Mouse (Mus musculus) CH12.LX (cell line): ENCODE measurements around the gene Tfdp1. TPM values are rescaled to one million over a fixed set of nuclear protein-coding genes. Genes with fewer than 3 reads are reported as not detected.

ENCODE experiments used
- DNase-seq: peaks from one replicate; pipeline ENCODE4 v3.0.0-alpha.2; 2013; ENCODE audit errors: extremely low read depth
- H3K27ac ChIP-seq: 2 replicates; pipeline ENCODE4 v1.5.1; 2012; ENCODE audit warnings: low read depth, mild to moderate bottlenecking, control low read depth, moderate library complexity; ENCODE audit not compliant: insufficient read depth
- H3K27me3 ChIP-seq: replicated peaks from 2 replicates; pipeline ENCODE3; 2012; ENCODE audit warnings: inconsistent platforms
- H3K36me3 ChIP-seq, 2 experiments: replicated peaks in 1 of 2; 2 replicates each; pipeline versions ENCODE3 to v1.6.1; 2012; ENCODE audit warnings: inconsistent platforms in 1 of 2, low read length in 1 of 2, mild to moderate bottlenecking in 1 of 2, mixed read lengths in 1 of 2, moderate library complexity in 1 of 2; ENCODE audit not compliant: control insufficient read depth in 1 of 2, insufficient read depth in 1 of 2
- H3K4me1 ChIP-seq, 2 experiments: 2 replicates each; pipeline ENCODE4 v1.6.1; 2012; ENCODE audit warnings: inconsistent platforms in 1 of 2, moderate library complexity in 1 of 2; ENCODE audit not compliant: insufficient read depth in 2 of 2, control insufficient read depth in 1 of 2
- H3K4me2 ChIP-seq: 2 replicates; pipeline ENCODE4 v1.6.1; 2012; ENCODE audit warnings: low read depth, mild to moderate bottlenecking, control low read depth; ENCODE audit not compliant: poor library complexity, insufficient read depth, severe bottlenecking
- H3K4me3 ChIP-seq, 3 experiments: fragments of 150-350 bp in 1 of 3; sonication (generic) in 1 of 3; replicated peaks in 1 of 3; 2 replicates each; pipeline versions ENCODE3 to v1.5.1; 2011 to 2012; ENCODE audit warnings: low read depth in 2 of 3, low read length in 2 of 3, mild to moderate bottlenecking in 2 of 3, moderate library complexity in 2 of 3, control low read depth in 1 of 3, improper control_type of control experiment in 1 of 3, inconsistent platforms in 1 of 3, mixed read lengths in 1 of 3; ENCODE audit not compliant: poor library complexity in 1 of 3
- H3K79me2 ChIP-seq: replicated peaks from 2 replicates; pipeline ENCODE4 v1.6.1; 2012; ENCODE audit warnings: mild to moderate bottlenecking, moderate library complexity; ENCODE audit not compliant: control insufficient read depth, poor library complexity, insufficient read depth, severe bottlenecking; ENCODE audit errors: extremely low read depth
- H3K9ac ChIP-seq: 2 replicates; pipeline ENCODE4 v1.6.1; 2012; ENCODE audit warnings: low read depth, mild to moderate bottlenecking, control low read depth, moderate library complexity; ENCODE audit not compliant: insufficient read depth
- H3K9me3 ChIP-seq: replicated peaks from 2 replicates; pipeline ENCODE3; 2012; ENCODE audit warnings: low read length, inconsistent platforms, mixed read lengths
- BHLHE40 ChIP-seq: IDR thresholded peaks from 2 replicates; pipeline ENCODE4 v1.6.1; 2011; ENCODE audit warnings: mild to moderate bottlenecking, low read depth, low read length, improper control_type of control experiment
- CHD1 ChIP-seq: IDR thresholded peaks from 2 replicates; pipeline ENCODE4 v1.6.1; 2012; ENCODE audit warnings: low read depth, low read length, improper control_type of control experiment, inconsistent platforms
- CHD2 ChIP-seq: IDR thresholded peaks from 2 replicates; pipeline ENCODE4 v1.6.1; 2011; ENCODE audit warnings: low read length, improper control_type of control experiment
- CTCF ChIP-seq, 2 experiments: IDR thresholded peaks in 1 of 2; conservative IDR thresholded peaks in 1 of 2; 2 replicates each; pipeline ENCODE4 v1.5.1; 2011 to 2012; ENCODE audit warnings: low read depth in 2 of 2, low read length in 2 of 2, improper control_type of control experiment in 1 of 2, inconsistent platforms in 1 of 2, mild to moderate bottlenecking in 1 of 2, moderate library complexity in 1 of 2
- EP300 ChIP-seq: IDR thresholded peaks from 2 replicates; pipeline ENCODE4 v1.6.1; 2011; ENCODE audit warnings: low read length, improper control_type of control experiment
- ETS1 ChIP-seq: conservative IDR thresholded peaks from 2 replicates; pipeline ENCODE4 v1.6.1; 2012; ENCODE audit warnings: low read depth, mild to moderate bottlenecking, inconsistent platforms, low read length, improper control_type of control experiment, moderate library complexity
- HCFC1 ChIP-seq: IDR thresholded peaks from 2 replicates; pipeline ENCODE4 v1.6.1; 2012; ENCODE audit warnings: low read depth, mild to moderate bottlenecking, inconsistent platforms, low read length, improper control_type of control experiment
- IRF4 ChIP-seq: IDR thresholded peaks from 2 replicates; pipeline ENCODE4 v1.6.1; 2014; ENCODE audit warnings: low read depth, mild to moderate bottlenecking, inconsistent platforms, low read length, improper control_type of control experiment
- JUND ChIP-seq: conservative IDR thresholded peaks from 2 replicates; pipeline ENCODE4 v1.6.1; 2011; ENCODE audit warnings: low read depth, low read length, improper control_type of control experiment
- KAT2A ChIP-seq: IDR thresholded peaks from 2 replicates; pipeline ENCODE4 v1.6.1; 2012; ENCODE audit warnings: low read length, improper control_type of control experiment, inconsistent platforms; ENCODE audit not compliant: insufficient replicate concordance
- MAFK ChIP-seq: IDR thresholded peaks from 2 replicates; pipeline ENCODE4 v1.6.1; 2011; ENCODE audit warnings: low read length, improper control_type of control experiment; ENCODE audit not compliant: insufficient replicate concordance
- MAZ ChIP-seq: IDR thresholded peaks from 2 replicates; pipeline ENCODE4 v1.6.1; 2012; ENCODE audit warnings: low read depth, mild to moderate bottlenecking, inconsistent platforms, low read length, improper control_type of control experiment, moderate library complexity
- MEF2A ChIP-seq: IDR thresholded peaks from 2 replicates; pipeline ENCODE4 v1.6.1; 2014; ENCODE audit warnings: low read depth, mild to moderate bottlenecking, inconsistent platforms, low read length, improper control_type of control experiment, borderline replicate concordance
- POLR2A ChIP-seq: IDR thresholded peaks from 2 replicates; pipeline ENCODE4 v1.6.1; 2011; ENCODE audit warnings: low read depth, mild to moderate bottlenecking, improper control_type of control experiment, low read length
- RAD21 ChIP-seq: IDR thresholded peaks from 2 replicates; pipeline ENCODE4 v1.6.1; 2011; ENCODE audit warnings: low read depth, mild to moderate bottlenecking, low read length, improper control_type of control experiment, moderate library complexity
- RCOR1 ChIP-seq: conservative IDR thresholded peaks from 2 replicates; pipeline ENCODE4 v1.6.1; 2012; ENCODE audit warnings: low read depth, mild to moderate bottlenecking, inconsistent platforms, low read length, improper control_type of control experiment
- SIN3A ChIP-seq: IDR thresholded peaks from 2 replicates; pipeline ENCODE4 v1.6.1; 2012; ENCODE audit warnings: low read length, improper control_type of control experiment, inconsistent platforms
- TCF12 ChIP-seq: IDR thresholded peaks from 2 replicates; pipeline ENCODE4 v1.6.1; 2014; ENCODE audit warnings: low read depth, mild to moderate bottlenecking, inconsistent platforms, low read length, improper control_type of control experiment
- UBTF ChIP-seq: IDR thresholded peaks from 2 replicates; pipeline ENCODE4 v1.6.1; 2012; ENCODE audit warnings: low read depth, mild to moderate bottlenecking, inconsistent platforms, low read length, improper control_type of control experiment, moderate library complexity
- USF2 ChIP-seq: conservative IDR thresholded peaks from 2 replicates; pipeline ENCODE4 v1.6.1; 2011; ENCODE audit warnings: low read depth, low read length, improper control_type of control experiment
- ZC3H11A ChIP-seq: IDR thresholded peaks from 2 replicates; pipeline ENCODE4 v1.6.1; 2012; ENCODE audit warnings: low read depth, mild to moderate bottlenecking, inconsistent platforms, low read length, improper control_type of control experiment
- ZMIZ1 ChIP-seq: IDR thresholded peaks from 2 replicates; pipeline ENCODE4 v1.6.1; 2012; ENCODE audit warnings: low read depth, mild to moderate bottlenecking, inconsistent platforms, low read length, improper control_type of control experiment
- dilution Hi-C: fragments of 300-500 bp; cut with MboI; formaldehyde crosslinking; loops from 2 replicates; pipeline ENCODE4 v1.14.3; 2020; ENCODE audit warnings: low sequenced_read_pairs; ENCODE audit not compliant: extremely low pct_unique_long_range_greater_than_20kb, extremely low pct_ligation_motif_present
- in situ Hi-C: fragments of 300-500 bp; cut with MboI; formaldehyde crosslinking; loops from 3 replicates; pipeline ENCODE4 v1.14.3; 2019; ENCODE audit warnings: low sequenced_read_pairs, low pct_ligation_motif_present, low pct_unique_long_range_greater_than_20kb, mixed read lengths
- polyA plus RNA-seq: library from polyadenylated mRNA; unstranded; fragments of >175 nt; gene quantifications from 2 replicates; pipeline ENCODE4 v1.2.1, GENCODE M21; 2012; ENCODE audit warnings: low read depth; ENCODE audit not compliant: insufficient read length
- total RNA-seq, 2 experiments: library from RNA; depleted of rRNA; stranded (reverse); fragments of 300-350 nt in 1 of 2; fragments of >200 nt in 1 of 2; gene quantifications; 2 replicates each; pipeline ENCODE4 v1.2.3; 2012 to 2014

Gene Tfdp1
- total and polyA plus RNA-seq, 3 experiments = 189 to 338 (median 301) TPM

- TF ChIP-seq KAT2A (no peak), RCOR1 (no peak; the same call in 1 of the 2 replicates), EP300 (peak; percentile 90), POLR2A (no peak), ETS1 (peak; percentile 83), CTCF (conservative IDR thresholded peaks at IDR 0.05 in 1 of 2, IDR thresholded peaks at IDR 0.05 in 1 of 2; ENCODE audit: low read depth in 2 of 2, low read length in 2 of 2) (no peak), RAD21 (no peak), ZMIZ1 (no peak), MAZ (0 out of 2 replicates have a peak, but pooled peaks have one; percentile 61), IRF4 (peak; percentile 93), UBTF (no peak), MAFK (peak; percentile 45; the same call in 1 of the 2 replicates), CHD1 (no peak), ZC3H11A (no peak), JUND (peak; percentile 97), SIN3A (peak; percentile 87), USF2 (no peak)
Observed at GRCm38 (mm10) chr8:13382536-13382935, 44.0 kb downstream of the Tfdp1 start (continued).

DNA sequence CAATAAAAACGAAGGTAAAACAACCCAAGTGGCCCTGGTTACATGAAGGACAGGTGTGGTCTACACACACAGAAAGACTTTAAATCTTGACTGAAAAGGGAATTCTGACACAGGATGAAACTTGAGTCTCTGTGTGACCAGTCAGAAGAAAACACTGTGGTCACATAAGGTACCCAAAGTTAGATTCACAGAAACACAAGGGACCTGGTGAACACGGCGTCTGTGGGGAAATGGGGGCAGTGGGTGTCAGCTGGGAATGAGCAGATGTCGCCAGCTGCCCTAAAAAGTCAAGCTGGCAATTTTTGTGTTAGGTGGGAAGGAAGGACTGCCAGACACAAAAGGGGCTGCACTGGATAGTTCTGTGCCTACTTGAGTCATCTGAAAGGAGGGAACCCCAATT, 44.4 kb downstream of the Tfdp1 start:
- Histone ChIP-seq H3K27me3 (no peaks in the 10 kb centered on the region), H3K4me1 (peaks cover 16 to 26% of the 10 kb centered on the region in 2 experiments; a peak in 3 of 4 replicates), H3K79me2 (no peaks in the 10 kb centered on the region; the same call in 1 of the 2 replicates), H3K4me2 (no peak overlapping the region), H3K36me3 (peaks cover 17 to 22% of the 10 kb centered on the region in 2 experiments), H3K27ac (peak overlapping the region; percentile 23; the same call in 1 of the 2 replicates), H3K9ac (no peak overlapping the region), H3K4me3 (no peak overlapping the region), H3K9me3 (no peaks in the 10 kb centered on the region)
- dilution Hi-C loops = no loop called here
- in situ Hi-C loops = loop anchor here (5.0 kb wide), 1 partner anchor 41 kb away; no protein-coding TSS in a partner anchor
- DNase-seq = peak; percentile 65
- TF ChIP-seq EP300 = peak; percentile 47
- TF ChIP-seq CHD2 = no peak
- TF ChIP-seq TCF12 = peak; percentile 90
- TF ChIP-seq HCFC1 = no peak
- peak; percentile 55; the same call in 1 of the 2 replicates for TF ChIP-seq ETS1
- peak; percentile 25; the same call in 1 of the 2 replicates for TF ChIP-seq BHLHE40
- TF ChIP-seq MEF2A = peak; percentile 64
- TF ChIP-seq MAFK = peak; percentile 73
- peak; percentile 73 for TF ChIP-seq IRF4
